Mouse (Mus musculus) embryonic facial prominence, embryonic 11.5 days (tissue): ENCODE results near the gene Slc17a1. TPM values are rescaled to one million over a fixed set of nuclear protein-coding genes. Genes with fewer than 3 reads are reported as not detected.
A peak's percentile ranks its signal among the peaks of the same experiment; 100 is the strongest.

Experiments used
- ATAC-seq: fragments of 200-750 bp; cut with Nextera tagmentation; replicated peaks from 2 replicates; pipeline ENCODE4 v1.8.0; 2017; ENCODE audit warnings: low read depth; ENCODE audit not compliant: insufficient number of reproducible peaks, low FRiP score, low TSS enrichment
- DNase-seq: peaks from one replicate; pipeline ENCODE4 v3.0.0-alpha.2; 2015; ENCODE audit warnings: low spot score
- H3K27ac ChIP-seq: fragments of 300-500 bp; sonication (generic); replicated peaks from 2 replicates; pipeline ENCODE4 v1.5.1; 2014; ENCODE audit warnings: mild to moderate bottlenecking, low read depth, low read length, control low read depth
- H3K27me3 ChIP-seq: fragments of 300-500 bp; sonication (generic); 2 replicates; pipeline ENCODE4 v1.6.1; 2014; ENCODE audit warnings: mild to moderate bottlenecking, low read length, moderate library complexity, mixed read lengths; ENCODE audit not compliant: control insufficient read depth, insufficient read depth
- H3K36me3 ChIP-seq: fragments of 300-500 bp; sonication (generic); replicated peaks from 2 replicates; pipeline ENCODE4 v1.6.1; 2014; ENCODE audit warnings: low read depth, mild to moderate bottlenecking, low read length, moderate library complexity, mixed read lengths; ENCODE audit not compliant: control insufficient read depth, insufficient read depth
- H3K4me1 ChIP-seq: fragments of 300-500 bp; sonication (generic); 2 replicates; pipeline ENCODE4 v1.6.1; 2014; ENCODE audit warnings: low read length, mixed read lengths; ENCODE audit not compliant: control insufficient read depth, insufficient read depth
- H3K4me2 ChIP-seq: fragments of 300-500 bp; sonication (generic); 2 replicates; pipeline ENCODE4 v1.6.1; 2014; ENCODE audit warnings: low read depth, mild to moderate bottlenecking, control low read depth, low read length, moderate library complexity
- H3K4me3 ChIP-seq: fragments of 300-500 bp; sonication (generic); 2 replicates; pipeline ENCODE4 v1.5.1; 2014; ENCODE audit warnings: low read depth, low read length, control low read depth
- H3K9ac ChIP-seq: fragments of 300-500 bp; sonication (generic); replicated peaks from 2 replicates; pipeline ENCODE4 v1.6.1; 2014; ENCODE audit warnings: mild to moderate bottlenecking, control low read depth, low read length
- H3K9me3 ChIP-seq: fragments of 300-500 bp; sonication (generic); replicated peaks from 2 replicates; pipeline ENCODE4 v1.6.1; 2016; ENCODE audit warnings: mild to moderate bottlenecking, low read length, inconsistent platforms, mixed read lengths; ENCODE audit not compliant: control insufficient read depth
- WGBS: fragments of 180-500 bp; shearing (Covaris S2); extraction: QIAGEN DNeasy Blood & Tissue Kit; methylation state at CpG from one replicate; pipeline ENCODE4 v1.1.7; 2014; 5-methylcytosine and 5-hydroxymethylcytosine counted together
- polyA plus RNA-seq: library from polyadenylated mRNA; unstranded; fragments of >200 nt; fragmentation: Nextera tagmentation; extraction: Ambion mirVana; gene quantifications from 2 replicates; pipeline ENCODE4 v1.2.1, GENCODE M21; 2014

Slc17a1 gene
- polyA plus RNA-seq, 1 experiment from 2014 or later: not detected

DNA sequence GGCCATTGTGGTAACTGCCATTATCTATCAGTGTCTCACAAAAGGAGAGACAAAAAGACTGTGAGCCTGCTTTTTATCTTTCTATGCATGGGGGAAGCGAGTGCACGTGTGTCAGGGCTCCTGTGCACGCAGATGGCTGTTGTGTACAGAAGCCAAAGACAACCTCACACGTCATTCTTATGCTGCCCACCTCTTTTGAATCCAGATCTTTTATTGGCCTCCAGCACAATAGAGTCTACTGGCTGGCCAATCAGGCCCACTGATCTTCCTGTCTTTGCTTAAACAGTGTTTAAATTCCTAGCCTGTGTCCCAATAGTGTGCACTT is 25.7 kb downstream of the Slc17a1 start:
- Histone ChIP-seq H3K9ac (no peak overlapping the region), H3K4me3 (no peak overlapping the region), H3K27me3 (no peaks in the 10 kb centered on the region), H3K4me2 (no peak overlapping the region), H3K36me3 (no peaks in the 10 kb centered on the region), H3K9me3 (no peaks in the 10 kb centered on the region), H3K4me1 (no peaks in the 10 kb centered on the region; the same call in 1 of the 2 replicates), H3K27ac (no peak overlapping the region)
- no peak for DNase-seq
- 0 out of 2 replicates have a peak, but pooled peaks have one; percentile 29 for ATAC-seq
- 54% methylated on average over 4 of the region's 4 CpGs for WGBS

DNA sequence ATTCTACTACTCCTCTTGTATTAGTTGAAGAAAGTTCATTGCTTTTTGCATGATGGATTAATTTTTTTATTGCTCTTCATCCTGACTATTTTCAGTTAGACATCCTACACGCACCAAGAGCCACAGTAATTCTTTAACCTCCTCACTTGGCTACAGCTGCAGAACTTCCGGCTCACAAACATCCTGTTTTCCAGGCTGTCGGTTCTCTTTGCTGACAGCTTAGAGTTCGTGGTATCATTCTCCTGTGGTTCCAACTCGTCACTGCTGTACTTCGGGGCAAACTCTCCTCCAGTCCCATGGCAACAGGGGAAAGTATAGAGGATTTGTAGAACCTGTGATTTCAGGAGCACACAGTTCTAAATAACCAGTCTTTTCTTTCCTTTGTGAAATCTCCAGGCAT is 30.7 kb downstream of the Slc17a1 start:
- Histone ChIP-seq H3K4me1 (no peaks in the 10 kb centered on the region), H3K4me3 (no peak overlapping the region), H3K36me3 (no peaks in the 10 kb centered on the region), H3K9ac (no peak overlapping the region), H3K9me3 (no peaks in the 10 kb centered on the region), H3K4me2 (no peak overlapping the region), H3K27ac (no peak overlapping the region), H3K27me3 (no peaks in the 10 kb centered on the region)
- no peak for DNase-seq
- 52% methylated on average over 6 of the region's 6 CpGs for WGBS
- no peak for ATAC-seq

DNA sequence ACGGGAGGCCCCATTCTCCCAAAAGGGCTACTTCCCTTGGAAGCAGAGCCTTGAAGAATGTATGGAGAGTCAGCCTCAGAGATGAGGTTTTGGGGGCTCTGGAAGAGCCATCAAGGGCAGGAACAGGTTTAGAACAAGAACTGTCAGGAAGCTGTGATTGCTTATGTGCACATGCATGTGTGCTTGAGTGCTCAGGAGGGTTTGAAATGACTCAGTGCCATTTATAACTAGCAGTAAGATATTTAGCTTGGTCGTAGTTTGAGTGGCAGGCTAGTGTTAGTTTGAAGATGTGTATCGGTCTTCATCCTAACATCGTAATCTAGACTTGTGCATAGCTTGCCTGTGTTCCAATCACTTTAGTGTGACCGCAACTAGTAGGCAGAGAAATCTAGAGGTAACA is 39.4 kb downstream of the Slc17a1 start:
- Histone ChIP-seq H3K4me2 (no peak overlapping the region), H3K36me3 (no peaks in the 10 kb centered on the region), H3K9ac (no peak overlapping the region), H3K4me1 (no peaks in the 10 kb centered on the region), H3K27me3 (no peaks in the 10 kb centered on the region), H3K9me3 (no peaks in the 10 kb centered on the region), H3K4me3 (no peak overlapping the region), H3K27ac (no peak overlapping the region)
- no peak for ATAC-seq
- WGBS: 95% methylated on average over 5 of the region's 5 CpGs
- DNase-seq: no peak

DNA sequence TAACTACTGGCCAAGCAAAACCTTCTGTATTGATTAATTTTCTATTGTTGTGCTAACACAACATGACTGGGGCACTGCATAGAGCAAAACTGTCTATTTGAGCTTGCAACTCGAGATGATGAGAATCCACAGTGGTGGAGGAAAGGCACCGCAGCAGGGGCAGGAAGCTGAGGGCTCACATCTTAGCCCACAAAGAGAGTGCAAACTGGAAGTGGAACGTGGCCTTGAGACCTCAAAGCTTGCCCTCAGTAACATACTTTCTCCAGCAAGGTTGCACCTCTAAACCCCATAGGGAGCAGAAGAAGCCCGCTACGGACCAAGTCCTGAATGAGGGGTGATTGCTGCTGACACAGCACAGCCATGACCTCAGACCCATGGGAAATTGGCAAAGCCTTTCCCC is 42.6 kb downstream of the Slc17a1 start:
- Histone ChIP-seq H3K4me3 (no peak overlapping the region), H3K9ac (no peak overlapping the region), H3K4me1 (no peaks in the 10 kb centered on the region), H3K9me3 (no peaks in the 10 kb centered on the region), H3K27me3 (no peaks in the 10 kb centered on the region), H3K36me3 (no peaks in the 10 kb centered on the region), H3K27ac (no peak overlapping the region), H3K4me2 (no peak overlapping the region)
- DNase-seq (no peak), ATAC-seq (no peak)
- WGBS: 61% methylated on average over 5 of the region's 5 CpGs

DNA sequence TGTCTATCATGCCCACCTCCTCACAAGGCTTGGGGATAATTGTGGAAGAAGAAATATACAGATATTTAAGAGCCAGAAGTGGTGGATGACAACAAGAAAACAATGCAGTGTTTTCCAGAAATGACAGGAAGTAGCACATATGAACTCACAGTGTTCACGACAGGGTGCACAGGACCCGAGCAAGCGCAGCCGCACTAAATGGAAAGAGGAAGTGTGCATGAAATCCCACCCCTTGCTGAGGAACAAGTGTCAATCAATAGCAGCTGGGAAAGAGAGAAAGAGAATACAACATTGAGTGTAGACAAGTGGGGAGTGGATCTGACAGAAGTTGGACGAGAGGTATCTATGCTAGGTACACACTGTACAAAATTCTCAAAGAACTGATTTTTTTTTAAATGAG is 43.8 kb downstream of the Slc17a1 start:
- no peak overlapping the region for H3K4me2 ChIP-seq
- no peak for ATAC-seq
- WGBS: 82% methylated on average over 5 of the region's 5 CpGs

DNA sequence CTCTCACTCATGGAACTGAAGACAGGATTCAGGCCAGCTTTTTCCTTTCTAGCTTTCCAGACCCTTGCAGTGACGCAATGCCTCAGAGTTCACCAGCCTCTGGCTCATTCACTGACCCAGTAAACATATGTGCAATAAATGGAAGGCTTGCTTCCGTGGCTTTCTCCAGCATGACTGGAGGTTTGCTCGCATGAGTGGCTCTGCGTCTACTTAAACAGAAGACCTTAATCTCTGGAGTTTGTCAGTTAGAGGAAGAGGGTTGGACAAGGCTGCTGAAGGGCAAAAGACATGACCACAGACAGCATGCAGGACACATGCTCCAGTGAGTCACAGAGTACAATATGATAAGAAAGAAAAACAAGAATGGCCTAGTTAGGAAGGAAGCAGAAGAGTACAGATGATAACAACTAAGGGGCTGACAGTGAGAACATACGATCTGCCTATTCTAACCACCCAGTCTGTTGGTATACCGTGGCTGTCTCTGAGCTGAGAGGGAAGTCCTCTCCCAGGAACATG is 46.3 kb downstream of the Slc17a1 start:
- no peaks in the 10 kb centered on the region for H3K27me3 ChIP-seq
- H3K9me3 ChIP-seq: no peaks in the 10 kb centered on the region

More for the DNA sequence above, 43.8 kb downstream of the Slc17a1 start:
- no peak for DNase-seq
- H3K27ac ChIP-seq: no peak overlapping the region
- no peak overlapping the region for H3K9ac ChIP-seq
- no peaks in the 10 kb centered on the region for H3K27me3 ChIP-seq
- H3K9me3 ChIP-seq: no peaks in the 10 kb centered on the region
- H3K4me1 ChIP-seq: no peaks in the 10 kb centered on the region
- no peak overlapping the region for H3K4me3 ChIP-seq
- no peaks in the 10 kb centered on the region for H3K36me3 ChIP-seq

DNA sequence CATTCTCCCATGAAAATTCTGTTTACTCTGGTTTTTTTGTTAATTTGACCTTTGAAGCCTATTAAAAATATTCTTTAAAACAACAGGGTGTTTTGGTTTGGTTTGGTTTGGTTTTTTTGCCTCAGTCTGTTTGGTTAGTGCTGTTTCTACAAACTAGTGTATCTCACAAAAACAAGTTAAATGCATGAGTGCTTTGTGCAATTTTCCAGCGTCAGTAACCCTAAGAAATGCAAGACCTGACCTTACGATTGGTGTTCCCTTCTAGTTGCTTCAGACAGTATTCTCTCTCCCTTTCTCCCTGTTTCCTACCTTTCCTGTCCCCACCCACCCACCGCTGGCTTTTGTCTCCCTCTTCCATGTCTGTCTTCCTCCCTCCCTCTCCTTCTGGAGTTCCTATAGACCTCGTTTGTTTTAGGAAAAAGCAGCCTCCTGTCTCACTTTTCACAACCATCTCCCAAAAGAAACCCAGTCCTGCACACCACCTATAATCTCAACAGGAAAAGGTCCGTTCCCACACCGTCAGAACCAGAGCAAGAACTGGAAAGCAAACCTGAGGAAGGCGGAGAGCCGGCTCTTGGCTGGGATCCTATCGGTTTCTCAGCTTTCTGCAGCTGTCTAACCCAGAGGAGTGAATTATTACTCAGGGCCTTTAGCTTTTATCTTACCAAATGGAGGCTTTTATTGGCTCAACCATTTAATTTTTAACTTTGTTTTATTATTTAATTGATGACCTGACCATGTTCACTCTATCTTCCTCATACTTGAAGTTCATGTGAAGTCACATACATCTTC is 47.0 kb downstream of the Slc17a1 start, which contains the start of gene Slc17a4:
Gene Slc17a4 (minus strand): TSS at position 634 of the 792 bp plus-strand sequence.
- 76% methylated on average over 9 of the region's 9 CpGs for WGBS
- no peak for ATAC-seq
- Histone ChIP-seq H3K36me3 (no peaks in the 10 kb centered on the region), H3K27ac (no peak within 1 kb of the TSS), H3K27me3 (no peaks in the 10 kb centered on the region), H3K4me2 (no peak within 1 kb of the TSS), H3K9ac (no peak within 1 kb of the TSS), H3K9me3 (no peaks in the 10 kb centered on the region), H3K4me1 (no peaks in the 10 kb centered on the region), H3K4me3 (no peak within 1 kb of the TSS)
- no peak for DNase-seq

More for the DNA sequence above, 46.3 kb downstream of the Slc17a1 start:
- 65% methylated on average over 6 of the region's 6 CpGs for WGBS
- Histone ChIP-seq H3K9ac (no peak overlapping the region), H3K36me3 (no peaks in the 10 kb centered on the region), H3K27ac (no peak overlapping the region), H3K4me3 (no peak overlapping the region), H3K4me2 (no peak overlapping the region), H3K4me1 (no peaks in the 10 kb centered on the region)
- DNase-seq (no peak), ATAC-seq (no peak)

DNA sequence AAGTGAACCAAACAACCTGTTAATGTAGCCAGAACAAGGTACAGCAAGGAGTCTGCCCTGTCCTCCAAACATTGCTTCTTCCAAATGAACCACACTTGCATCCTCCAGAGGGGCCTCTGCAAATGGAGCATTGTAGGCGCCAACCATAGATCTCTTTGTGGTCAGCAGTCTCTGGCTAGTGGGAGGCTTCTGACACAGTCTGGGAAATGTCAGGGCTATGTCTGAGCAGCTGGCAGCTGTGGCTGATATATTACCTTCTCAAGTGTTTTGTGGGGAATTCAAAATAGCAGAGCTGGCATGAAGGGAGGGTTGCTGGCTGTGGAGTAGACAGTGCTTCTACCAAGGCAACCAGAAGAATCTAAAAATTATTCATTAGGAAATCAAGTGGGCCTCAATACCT is 48.6 kb downstream of the Slc17a1 start:
- H3K9me3 ChIP-seq: no peaks in the 10 kb centered on the region
- no peak overlapping the region for H3K27ac ChIP-seq
- no peaks in the 10 kb centered on the region for H3K36me3 ChIP-seq
- H3K4me3 ChIP-seq: no peak overlapping the region
- 81% methylated on average over 1 of the region's 1 CpGs for WGBS
- no peak overlapping the region for H3K4me2 ChIP-seq
- DNase-seq: no peak
- H3K9ac ChIP-seq: no peak overlapping the region
- H3K27me3 ChIP-seq: no peaks in the 10 kb centered on the region
- ATAC-seq: no peak
- H3K4me1 ChIP-seq: no peaks in the 10 kb centered on the region
